ENCODE assay signal across 8 mouse cellular contexts in the genomic region with DNA sequence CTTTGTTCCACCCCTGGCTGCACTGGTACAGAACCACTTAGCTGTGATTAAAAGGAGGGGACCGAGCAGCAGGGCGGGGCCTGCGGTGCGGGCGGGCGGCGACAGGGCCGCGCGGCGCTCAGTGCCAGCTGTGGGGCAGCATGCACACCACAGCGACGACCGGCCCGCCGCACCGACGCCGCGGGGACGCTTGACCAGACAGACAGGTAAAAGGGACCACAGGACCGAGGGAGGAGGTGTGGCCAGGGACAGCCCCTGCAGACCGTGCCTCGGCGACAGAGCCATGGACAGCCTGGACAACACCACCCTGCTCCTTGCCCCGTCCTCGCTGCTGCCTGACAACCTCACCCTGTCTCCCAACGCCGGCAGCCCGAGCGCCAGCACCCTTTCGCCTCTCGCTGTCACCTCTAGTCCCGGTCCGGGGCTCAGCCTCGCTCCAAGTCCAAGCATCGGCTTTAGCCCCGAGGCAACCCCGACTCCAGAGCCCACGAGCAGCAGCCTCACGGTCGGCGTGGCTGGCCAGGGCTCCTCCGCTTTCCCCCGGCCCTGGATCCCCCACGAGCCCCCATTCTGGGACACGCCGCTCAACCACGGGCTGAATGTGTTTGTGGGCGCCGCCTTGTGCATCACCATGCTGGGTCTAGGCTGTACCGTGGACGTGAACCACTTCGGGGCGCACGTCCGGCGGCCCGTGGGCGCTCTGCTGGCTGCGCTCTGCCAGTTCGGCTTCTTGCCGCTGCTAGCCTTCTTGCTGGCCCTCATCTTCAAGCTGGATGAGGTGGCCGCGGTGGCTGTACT. TPM values are rescaled to one million over a fixed set of nuclear protein-coding genes. Genes with fewer than 3 reads are reported as not detected.
DNase-seq lines count a peak whose midpoint lies in the region; ATAC-seq lines count a peak whose summit lies in the region.

Gene Slc10a4, plus strand, starts transcription at position 100 of the 798 bp plus-strand sequence.

- peaks cover 7% of the 10 kb centered on the region for H3K4me1 ChIP-seq in heart, embryonic 13.5 days
- peaks cover 10% of the 10 kb centered on the region for H3K4me1 ChIP-seq in limb, embryonic 10.5 days
- H3K4me1 ChIP-seq in midbrain, embryonic 14.5 days (ENCODE audit: control insufficient read depth, insufficient read depth, low read length) = 0 out of 2 replicates have a peak, but pooled peaks cover 4% of the 10 kb centered on the region

- H3K9me3 ChIP-seq in heart, embryonic 13.5 days = no peaks in the 10 kb centered on the region
- H3K9me3 ChIP-seq in limb, embryonic 10.5 days (replicated peaks) = no peaks in the 10 kb centered on the region
- H3K9me3 ChIP-seq in midbrain, embryonic 14.5 days (ENCODE audit: control insufficient read depth, low read length) = no peaks in the 10 kb centered on the region

- intact Hi-C loops in left cerebral cortex, postnatal 4 days (cut with DNase I) = no loop called here

- ATAC-seq in heart, embryonic 13.5 days (ENCODE audit: extremely low read depth, insufficient number of reproducible peaks, low FRiP score, low TSS enrichment) = no peak
- ATAC-seq in midbrain, embryonic 14.5 days (ENCODE audit: low FRiP score, low TSS enrichment) = peak; percentile 90

- peak; percentile 18 for DNase-seq in left cerebral cortex, postnatal 4 days
- no peak for DNase-seq in left cerebral cortex, adult 8-10 months (ENCODE audit: low spot score in 2 of 2)
- DNase-seq in adrenal gland, postnatal 36 days = peak; percentile 62 to 71
- DNase-seq in limb, embryonic 10.5 days (ENCODE audit: low spot score) = peak; percentile 62
- peak; percentile 64 for DNase-seq in midbrain, embryonic 14.5 days
- DNase-seq in frontal cortex, adult 2 months (ENCODE audit: extremely low spot score in 1 of 2, low spot score in 1 of 2) = no peak
- no peak for DNase-seq in ovary, postnatal 14 days (ENCODE audit: low spot score)

- peak within 1 kb of the TSS; percentile 89 for H3K4me2 ChIP-seq in heart, embryonic 13.5 days
- H3K4me2 ChIP-seq in midbrain, embryonic 14.5 days (ENCODE audit: low read length) = peak within 1 kb of the TSS; percentile 63

- no peaks in the 10 kb centered on the region for H3K36me3 ChIP-seq in heart, embryonic 13.5 days
- H3K36me3 ChIP-seq in limb, embryonic 10.5 days = no peaks in the 10 kb centered on the region
- H3K36me3 ChIP-seq in midbrain, embryonic 14.5 days (ENCODE audit: control insufficient read depth, insufficient read depth, low read length) = no peaks in the 10 kb centered on the region

- WGBS in heart, embryonic 13.5 days = 5% methylated on average over 64 of the region's 65 CpGs
- 9% methylated on average over 65 of the region's 65 CpGs for WGBS in limb, embryonic 10.5 days
- 6% methylated on average over 65 of the region's 65 CpGs for WGBS in midbrain, embryonic 14.5 days

- H3K27me3 ChIP-seq in heart, embryonic 13.5 days (replicated peaks) = peaks cover 53% of the 10 kb centered on the region
- H3K27me3 ChIP-seq in limb, embryonic 10.5 days (ENCODE audit: low read depth, poor library complexity, severe bottlenecking) = peaks cover 56% of the 10 kb centered on the region
- peaks cover 6% of the 10 kb centered on the region for H3K27me3 ChIP-seq in midbrain, embryonic 14.5 days (ENCODE audit: control insufficient read depth, insufficient read depth, low read length)

- no peak within 1 kb of the TSS for H3K27ac ChIP-seq in heart, embryonic 13.5 days (replicated peaks)
- H3K27ac ChIP-seq in limb, embryonic 10.5 days = no peak within 1 kb of the TSS
- 0 out of 2 replicates have a peak within 1 kb of the TSS, but pooled peaks have one; percentile 41 for H3K27ac ChIP-seq in midbrain, embryonic 14.5 days (replicated peaks; ENCODE audit: low read depth, low read length)

- H3K9ac ChIP-seq in heart, embryonic 13.5 days = peak within 1 kb of the TSS; percentile 70
- peak within 1 kb of the TSS; percentile 49 for H3K9ac ChIP-seq in midbrain, embryonic 14.5 days (replicated peaks; ENCODE audit: low read length)

- H3K4me3 ChIP-seq in heart, embryonic 13.5 days = peak within 1 kb of the TSS; percentile 56
- H3K4me3 ChIP-seq in limb, embryonic 10.5 days = peak within 1 kb of the TSS; percentile 50
- peak within 1 kb of the TSS; percentile 42 for H3K4me3 ChIP-seq in midbrain, embryonic 14.5 days (replicated peaks; ENCODE audit: low read depth, low read length)

RNA-seq across cellular contexts. Expression of gene Slc10a4, which starts in this region (rescaled TPM):
- 10 to 100 TPM in 1 of 2 experiments, 1 to 10 TPM in 1; 9.8 to 11.5 TPM for total RNA-seq in left cerebral cortex, postnatal 4 days (2021)
- 1 to 10 TPM; 4.0 to 5.2 (median 4.6) TPM for total RNA-seq in left cerebral cortex, adult 8-10 months (2022)
- 1 to 10 TPM; 5.7 to 8.3 TPM for total RNA-seq in adrenal gland, postnatal 36 days (2021)
- polyA plus RNA-seq in heart, embryonic 13.5 days (2015; fragmentation: Nextera tagmentation; extraction: Ambion mirVana) = 0.38 and 1.6 TPM in 2 replicates
- 0.13 and 0.79 TPM in 2 replicates for polyA plus RNA-seq in limb, embryonic 10.5 days (2016; fragmentation: Nextera tagmentation; extraction: Ambion mirVana)
- 23.2 and 23.6 TPM in 2 replicates for polyA plus RNA-seq in midbrain, embryonic 14.5 days (2014; fragmentation: Nextera tagmentation; extraction: Ambion mirVana)
- 1.1 and 1.4 TPM in 2 replicates for polyA plus RNA-seq in frontal cortex, adult 2 months (2012; rRNA removed)

Comparison
In these comparisons a context has a peak if more than half of its experiments do, and no peak if none do; other contexts are left out.
1. DNase-seq: peak in left cerebral cortex, postnatal 4 days (single experiment), adrenal gland, postnatal 36 days (2 of 2) and midbrain, embryonic 14.5 days (single experiment); none in left cerebral cortex, adult 8-10 months (0 of 2), frontal cortex, adult 2 months (0 of 2) and ovary, postnatal 14 days (single experiment).
2. Peak in DNase-seq and H3K4me3 ChIP-seq in limb, embryonic 10.5 days; RNA of the gene not detected or under 1 TPM.
3. Peak in every context shown above with its lines, with median percentiles within 50 percentile points of each other: H3K4me3 ChIP-seq.